Mouse (Mus musculus) G1E (cell line): ENCODE data around the gene Gtf2f1.

ENCODE experiments used
- CTCF ChIP-seq: IDR thresholded peaks from 2 replicates; pipeline ENCODE4 v1.5.1; 2012; ENCODE audit warnings: low read depth, low read length, inconsistent platforms, mixed read lengths
- GATA1 ChIP-seq: IDR thresholded peaks from 2 replicates; pipeline ENCODE4 v1.6.1; 2012; ENCODE audit warnings: borderline replicate concordance, low read length, inconsistent platforms, mixed read lengths
- POLR2AphosphoS5 ChIP-seq: IDR thresholded peaks from 2 replicates; pipeline ENCODE4 v1.6.1; 2012; ENCODE audit warnings: low read depth, low read length, inconsistent platforms; ENCODE audit not compliant: insufficient replicate concordance
- TAL1 ChIP-seq: conservative IDR thresholded peaks from 2 replicates; pipeline ENCODE4 v1.6.1; 2012; ENCODE audit warnings: low read depth, low read length, inconsistent platforms, mixed read lengths

- TF ChIP-seq CTCF = no peak
- no peak for TF ChIP-seq GATA1
- no peak for TF ChIP-seq TAL1
- TF ChIP-seq POLR2AphosphoS5 = no peak
Observed at GRCm38 (mm10) chr17:57027471-57027870, 16.4 kb upstream of the Gtf2f1 start.
